Mouse (Mus musculus) CH12.LX (cell line): ENCODE results near the gene Spag17. TPM values are rescaled to one million over a fixed set of nuclear protein-coding genes. Genes with fewer than 3 reads are reported as not detected.

Experiments used
- DNase-seq: peaks from one replicate; pipeline ENCODE4 v3.0.0-alpha.2; 2013; ENCODE audit errors: extremely low read depth
- H3K27ac ChIP-seq: 2 replicates; pipeline ENCODE4 v1.5.1; 2012; ENCODE audit warnings: low read depth, mild to moderate bottlenecking, control low read depth, moderate library complexity; ENCODE audit not compliant: insufficient read depth
- H3K27me3 ChIP-seq: replicated peaks from 2 replicates; pipeline ENCODE3; 2012; ENCODE audit warnings: inconsistent platforms
- H3K36me3 ChIP-seq, 2 experiments: replicated peaks in 1 of 2; 2 replicates each; pipeline versions ENCODE3 to v1.6.1; 2012; ENCODE audit warnings: inconsistent platforms in 1 of 2, low read length in 1 of 2, mild to moderate bottlenecking in 1 of 2, mixed read lengths in 1 of 2, moderate library complexity in 1 of 2; ENCODE audit not compliant: control insufficient read depth in 1 of 2, insufficient read depth in 1 of 2
- H3K4me1 ChIP-seq, 2 experiments: 2 replicates each; pipeline ENCODE4 v1.6.1; 2012; ENCODE audit warnings: inconsistent platforms in 1 of 2, moderate library complexity in 1 of 2; ENCODE audit not compliant: insufficient read depth in 2 of 2, control insufficient read depth in 1 of 2
- H3K4me2 ChIP-seq: 2 replicates; pipeline ENCODE4 v1.6.1; 2012; ENCODE audit warnings: low read depth, mild to moderate bottlenecking, control low read depth; ENCODE audit not compliant: poor library complexity, insufficient read depth, severe bottlenecking
- H3K4me3 ChIP-seq, 3 experiments: fragments of 150-350 bp in 1 of 3; sonication (generic) in 1 of 3; replicated peaks in 1 of 3; 2 replicates each; pipeline versions ENCODE3 to v1.5.1; 2011 to 2012; ENCODE audit warnings: low read depth in 2 of 3, low read length in 2 of 3, mild to moderate bottlenecking in 2 of 3, moderate library complexity in 2 of 3, control low read depth in 1 of 3, improper control_type of control experiment in 1 of 3, inconsistent platforms in 1 of 3, mixed read lengths in 1 of 3; ENCODE audit not compliant: poor library complexity in 1 of 3
- H3K79me2 ChIP-seq: replicated peaks from 2 replicates; pipeline ENCODE4 v1.6.1; 2012; ENCODE audit warnings: mild to moderate bottlenecking, moderate library complexity; ENCODE audit not compliant: control insufficient read depth, poor library complexity, insufficient read depth, severe bottlenecking; ENCODE audit errors: extremely low read depth
- H3K9ac ChIP-seq: 2 replicates; pipeline ENCODE4 v1.6.1; 2012; ENCODE audit warnings: low read depth, mild to moderate bottlenecking, control low read depth, moderate library complexity; ENCODE audit not compliant: insufficient read depth
- H3K9me3 ChIP-seq: replicated peaks from 2 replicates; pipeline ENCODE3; 2012; ENCODE audit warnings: low read length, inconsistent platforms, mixed read lengths
- BHLHE40 ChIP-seq: IDR thresholded peaks from 2 replicates; pipeline ENCODE4 v1.6.1; 2011; ENCODE audit warnings: mild to moderate bottlenecking, low read depth, low read length, improper control_type of control experiment
- CTCF ChIP-seq, 2 experiments: IDR thresholded peaks in 1 of 2; conservative IDR thresholded peaks in 1 of 2; 2 replicates each; pipeline ENCODE4 v1.5.1; 2011 to 2012; ENCODE audit warnings: low read depth in 2 of 2, low read length in 2 of 2, improper control_type of control experiment in 1 of 2, inconsistent platforms in 1 of 2, mild to moderate bottlenecking in 1 of 2, moderate library complexity in 1 of 2
- ELF1 ChIP-seq: IDR thresholded peaks from 2 replicates; pipeline ENCODE4 v1.6.1; 2014; ENCODE audit warnings: low read depth, mild to moderate bottlenecking, inconsistent platforms, low read length, improper control_type of control experiment
- EP300 ChIP-seq: IDR thresholded peaks from 2 replicates; pipeline ENCODE4 v1.6.1; 2011; ENCODE audit warnings: low read length, improper control_type of control experiment
- GABPA ChIP-seq: IDR thresholded peaks from 2 replicates; pipeline ENCODE4 v1.6.1; 2012; ENCODE audit warnings: low read depth, low read length, improper control_type of control experiment, inconsistent platforms; ENCODE audit not compliant: insufficient replicate concordance
- JUN ChIP-seq: IDR thresholded peaks from 2 replicates; pipeline ENCODE4 v1.6.1; 2011; ENCODE audit warnings: low read depth, mild to moderate bottlenecking, low read length, improper control_type of control experiment, moderate library complexity; ENCODE audit not compliant: insufficient read depth
- MAFK ChIP-seq: IDR thresholded peaks from 2 replicates; pipeline ENCODE4 v1.6.1; 2011; ENCODE audit warnings: low read length, improper control_type of control experiment; ENCODE audit not compliant: insufficient replicate concordance
- MAX ChIP-seq: IDR thresholded peaks from 2 replicates; pipeline ENCODE4 v1.6.1; 2011; ENCODE audit warnings: low read length, improper control_type of control experiment
- NELFE ChIP-seq: IDR thresholded peaks from 2 replicates; pipeline ENCODE4 v1.6.1; 2011; ENCODE audit warnings: low read depth, low read length, improper control_type of control experiment
- NRF1 ChIP-seq: IDR thresholded peaks from 2 replicates; pipeline ENCODE4 v1.6.1; 2014; ENCODE audit warnings: low read depth, mild to moderate bottlenecking, inconsistent platforms, low read length, improper control_type of control experiment, moderate library complexity
- PAX5 ChIP-seq: IDR thresholded peaks from 2 replicates; pipeline ENCODE4 v1.6.1; 2012; ENCODE audit warnings: low read length, inconsistent platforms, mixed read lengths
- POLR2A ChIP-seq: IDR thresholded peaks from 2 replicates; pipeline ENCODE4 v1.6.1; 2011; ENCODE audit warnings: low read depth, mild to moderate bottlenecking, improper control_type of control experiment, low read length
- POLR2AphosphoS2 ChIP-seq: IDR thresholded peaks from 2 replicates; pipeline ENCODE4 v1.6.1; 2011; ENCODE audit warnings: low read depth, low read length, improper control_type of control experiment
- RAD21 ChIP-seq: IDR thresholded peaks from 2 replicates; pipeline ENCODE4 v1.6.1; 2011; ENCODE audit warnings: low read depth, mild to moderate bottlenecking, low read length, improper control_type of control experiment, moderate library complexity
- RCOR1 ChIP-seq: conservative IDR thresholded peaks from 2 replicates; pipeline ENCODE4 v1.6.1; 2012; ENCODE audit warnings: low read depth, mild to moderate bottlenecking, inconsistent platforms, low read length, improper control_type of control experiment
- SMC3 ChIP-seq: IDR thresholded peaks from 2 replicates; pipeline ENCODE4 v1.6.1; 2011; ENCODE audit warnings: low read depth, low read length, improper control_type of control experiment
- TBP ChIP-seq: conservative IDR thresholded peaks from 2 replicates; pipeline ENCODE4 v1.6.1; 2011; ENCODE audit warnings: low read depth, low read length, improper control_type of control experiment
- UBTF ChIP-seq: IDR thresholded peaks from 2 replicates; pipeline ENCODE4 v1.6.1; 2012; ENCODE audit warnings: low read depth, mild to moderate bottlenecking, inconsistent platforms, low read length, improper control_type of control experiment, moderate library complexity
- USF2 ChIP-seq: conservative IDR thresholded peaks from 2 replicates; pipeline ENCODE4 v1.6.1; 2011; ENCODE audit warnings: low read depth, low read length, improper control_type of control experiment
- ZC3H11A ChIP-seq: IDR thresholded peaks from 2 replicates; pipeline ENCODE4 v1.6.1; 2012; ENCODE audit warnings: low read depth, mild to moderate bottlenecking, inconsistent platforms, low read length, improper control_type of control experiment
- ZMIZ1 ChIP-seq: IDR thresholded peaks from 2 replicates; pipeline ENCODE4 v1.6.1; 2012; ENCODE audit warnings: low read depth, mild to moderate bottlenecking, inconsistent platforms, low read length, improper control_type of control experiment
- dilution Hi-C: fragments of 300-500 bp; cut with MboI; formaldehyde crosslinking; loops from 2 replicates; pipeline ENCODE4 v1.14.3; 2020; ENCODE audit warnings: low sequenced_read_pairs; ENCODE audit not compliant: extremely low pct_unique_long_range_greater_than_20kb, extremely low pct_ligation_motif_present
- in situ Hi-C: fragments of 300-500 bp; cut with MboI; formaldehyde crosslinking; loops from 3 replicates; pipeline ENCODE4 v1.14.3; 2019; ENCODE audit warnings: low sequenced_read_pairs, low pct_ligation_motif_present, low pct_unique_long_range_greater_than_20kb, mixed read lengths
- polyA plus RNA-seq: library from polyadenylated mRNA; unstranded; fragments of >175 nt; gene quantifications from 2 replicates; pipeline ENCODE4 v1.2.1, GENCODE M21; 2012; ENCODE audit warnings: low read depth; ENCODE audit not compliant: insufficient read length
- total RNA-seq, 2 experiments: library from RNA; depleted of rRNA; stranded (reverse); fragments of 300-350 nt in 1 of 2; fragments of >200 nt in 1 of 2; gene quantifications; 2 replicates each; pipeline ENCODE4 v1.2.3; 2012 to 2014

Gene Spag17
- total and polyA plus RNA-seq, 3 experiments: not detected

DNA sequence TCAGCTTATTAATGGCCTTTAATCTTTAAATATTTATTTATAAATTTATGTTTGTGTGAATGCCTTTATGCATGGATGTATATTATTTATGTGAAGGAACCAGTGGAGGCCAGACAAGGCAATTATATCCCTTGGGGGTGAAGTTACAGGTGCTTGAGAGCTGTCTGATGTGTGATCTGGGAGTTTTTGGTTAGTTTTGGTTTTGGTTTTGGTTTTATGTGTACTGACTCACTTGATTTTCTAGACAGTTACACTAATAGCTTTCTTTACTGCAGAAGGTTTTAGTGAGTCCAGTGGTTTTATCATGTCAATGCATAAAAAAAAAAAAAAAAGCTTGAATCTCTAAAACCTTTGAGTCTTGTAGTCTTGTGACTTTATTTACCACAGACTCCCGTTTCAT, 128.9 kb downstream of the Spag17 start (continued):
- TF ChIP-seq GABPA: no peak
- TF ChIP-seq PAX5: no peak
- no peak for TF ChIP-seq JUN
- TF ChIP-seq ELF1: no peak
- no peak for TF ChIP-seq NELFE
- TF ChIP-seq CTCF (conservative IDR thresholded peaks at IDR 0.05 in 1 of 2, IDR thresholded peaks at IDR 0.05 in 1 of 2; ENCODE audit: low read depth in 2 of 2, low read length in 2 of 2): no peak
- peak; percentile 75; the same call in 1 of the 2 replicates for TF ChIP-seq EP300
- no peak for TF ChIP-seq ZC3H11A
- 0 out of 2 replicates have a peak, but pooled peaks have one; percentile 51 for TF ChIP-seq BHLHE40
- no peak for TF ChIP-seq MAFK
- TF ChIP-seq, all 38 proteins: peak for 4

DNA sequence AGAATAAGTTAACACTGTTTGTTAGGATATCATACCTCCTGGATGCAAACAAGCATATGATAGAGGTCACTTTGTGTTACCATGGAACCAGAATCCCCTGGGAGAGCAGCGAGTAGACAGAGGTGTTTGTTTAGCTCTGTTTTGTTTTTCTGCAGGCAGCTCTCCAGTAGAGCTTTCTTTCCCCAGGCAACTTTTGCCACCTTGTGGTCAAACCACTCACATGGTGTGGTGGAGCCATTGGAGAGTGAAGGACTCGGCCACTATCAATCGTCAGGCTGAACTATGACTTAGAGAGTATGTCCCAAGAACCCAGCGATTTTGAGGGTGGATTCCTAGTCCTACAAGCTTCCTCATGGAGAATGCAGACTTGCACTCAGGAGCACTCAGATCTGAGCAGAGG, 146.1 kb downstream of the Spag17 start:
- Histone ChIP-seq H3K79me2 (no peaks in the 10 kb centered on the region), H3K9ac (no peak overlapping the region), H3K27ac (no peak overlapping the region), H3K4me1 (no peaks in the 10 kb centered on the region), H3K4me2 (no peak overlapping the region), H3K27me3 (no peaks in the 10 kb centered on the region), H3K9me3 (no peaks in the 10 kb centered on the region), H3K36me3 (no peaks in the 10 kb centered on the region), H3K4me3 (no peak overlapping the region)
- in situ Hi-C loops (no loop called here), dilution Hi-C loops (no loop called here)
- peak; percentile 50 for TF ChIP-seq SMC3
- TF ChIP-seq GABPA: no peak
- TF ChIP-seq CTCF (conservative IDR thresholded peaks at IDR 0.05 in 1 of 2, IDR thresholded peaks at IDR 0.05 in 1 of 2; ENCODE audit: low read depth in 2 of 2, low read length in 2 of 2): peak in 1 of 2 experiments; percentile 62; a peak in 2 of 4 replicates
- no peak for TF ChIP-seq POLR2A
- TF ChIP-seq RAD21: peak; percentile 64
- DNase-seq: peak; percentile 8

DNA sequence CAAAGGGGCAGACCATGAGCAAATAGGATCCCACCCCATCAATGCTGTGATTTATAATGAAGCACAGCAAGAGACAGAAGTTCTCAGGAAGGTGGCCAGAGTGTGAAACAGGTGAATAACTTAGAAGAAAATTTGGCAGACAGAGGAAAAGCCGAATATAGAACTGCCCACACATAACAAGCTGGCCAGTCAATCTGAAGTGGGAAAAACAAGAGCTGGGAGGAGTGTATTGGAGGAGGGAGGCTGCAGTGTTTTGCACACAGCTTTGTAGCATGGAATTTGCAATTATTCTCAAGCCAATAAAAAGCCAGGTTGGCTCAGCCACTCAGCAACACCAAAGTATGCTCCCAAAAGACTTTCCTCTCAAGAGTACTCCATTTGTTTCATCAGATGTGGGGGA, 147.8 kb downstream of the Spag17 start:
- dilution Hi-C loops (no loop called here), in situ Hi-C loops (no loop called here)
- Histone ChIP-seq H3K27me3 (no peaks in the 10 kb centered on the region), H3K4me2 (no peak overlapping the region), H3K9ac (no peak overlapping the region), H3K4me3 (no peak overlapping the region), H3K36me3 (no peaks in the 10 kb centered on the region), H3K9me3 (no peaks in the 10 kb centered on the region), H3K27ac (no peak overlapping the region), H3K4me1 (no peaks in the 10 kb centered on the region), H3K79me2 (no peaks in the 10 kb centered on the region)
- TF ChIP-seq ZC3H11A: no peak
- no peak for TF ChIP-seq GABPA
- no peak for TF ChIP-seq POLR2AphosphoS2
- no peak for TF ChIP-seq BHLHE40
- TF ChIP-seq USF2: no peak
- TF ChIP-seq NRF1: no peak
- TF ChIP-seq CTCF (conservative IDR thresholded peaks at IDR 0.05 in 1 of 2, IDR thresholded peaks at IDR 0.05 in 1 of 2; ENCODE audit: low read depth in 2 of 2, low read length in 2 of 2): no peak
- TF ChIP-seq ZMIZ1: no peak
- no peak for TF ChIP-seq RCOR1
- no peak for TF ChIP-seq MAX
- TF ChIP-seq JUN: no peak
- TF ChIP-seq PAX5: no peak
- TF ChIP-seq TBP: no peak
- TF ChIP-seq NELFE: no peak
- no peak for TF ChIP-seq UBTF
- DNase-seq: no peak
